Mouse (Mus musculus) embryonic fibroblast, embryonic 13.5 days (primary cell): ENCODE results near the gene Ppfibp2. TPM values are rescaled to one million over a fixed set of nuclear protein-coding genes. Genes with fewer than 3 reads are reported as not detected.

Experiments
- H3K27ac ChIP-seq: 2 replicates; pipeline ENCODE4 v1.5.1; 2012; ENCODE audit warnings: low read length, control low read depth, inconsistent platforms; ENCODE audit not compliant: insufficient read depth
- H3K4me1 ChIP-seq: 2 replicates; pipeline ENCODE4 v1.6.1; 2011; ENCODE audit warnings: low read length; ENCODE audit not compliant: control insufficient read depth, insufficient read depth
- H3K4me3 ChIP-seq: 2 replicates; pipeline ENCODE4 v1.5.1; 2011; ENCODE audit warnings: mild to moderate bottlenecking, control low read depth, low read length; ENCODE audit not compliant: insufficient read depth
- CTCF ChIP-seq: IDR thresholded peaks from 2 replicates; pipeline ENCODE4 v1.5.1; 2011; ENCODE audit warnings: mild to moderate bottlenecking, control low read depth, low read length, moderate library complexity, borderline replicate concordance; ENCODE audit not compliant: insufficient read depth
- POLR2A ChIP-seq: IDR thresholded peaks from 2 replicates; pipeline ENCODE4 v1.6.1; 2011; ENCODE audit warnings: low read depth, mild to moderate bottlenecking, control low read depth, low read length, moderate library complexity
- polyA plus RNA-seq: library from polyadenylated mRNA; stranded (reverse); fragments of >200 nt; gene quantifications from 2 replicates; pipeline ENCODE4 v1.2.4, GENCODE M21; 2011; ENCODE audit warnings: low read depth; ENCODE audit not compliant: missing spikeins, insufficient read length

Gene Ppfibp2
- polyA plus RNA-seq, 1 experiment = 2.0 TPM

GRCm38 (mm10) chr7:107628383-107628782 lies 33.4 kb downstream of the Ppfibp2 start:
- Histone ChIP-seq H3K4me1 (no peaks in the 10 kb centered on the region; the same call in 1 of the 2 replicates), H3K4me3 (no peak overlapping the region), H3K27ac (no peak overlapping the region)
- TF ChIP-seq POLR2A = no peak
- no peak for TF ChIP-seq CTCF

- Histone ChIP-seq H3K27ac (no peak overlapping the region), H3K4me1 (no peaks in the 10 kb centered on the region; the same call in 1 of the 2 replicates), H3K4me3 (no peak overlapping the region)
- TF ChIP-seq POLR2A = no peak
- TF ChIP-seq CTCF = no peak
Measured at GRCm38 (mm10) chr7:107633201-107633600, 38.2 kb downstream of the Ppfibp2 start.

- Histone ChIP-seq H3K4me3 (no peak overlapping the region), H3K4me1 (no peaks in the 10 kb centered on the region; the same call in 1 of the 2 replicates), H3K27ac (no peak overlapping the region)
- TF ChIP-seq CTCF (no peak), POLR2A (no peak)
Measured at GRCm38 (mm10) chr7:107637398-107637797, 42.4 kb downstream of the Ppfibp2 start.

- Histone ChIP-seq H3K4me3 (no peak overlapping the region), H3K4me1 (no peaks in the 10 kb centered on the region; the same call in 1 of the 2 replicates), H3K27ac (no peak overlapping the region)
- TF ChIP-seq CTCF = no peak
- no peak for TF ChIP-seq POLR2A
Measured at GRCm38 (mm10) chr7:107638026-107638425, 43.0 kb downstream of the Ppfibp2 start.

- TF ChIP-seq CTCF = no peak
- no peaks in the 10 kb centered on the region for H3K4me1 ChIP-seq
- no peak overlapping the region for H3K27ac ChIP-seq
- no peak overlapping the region for H3K4me3 ChIP-seq
Measured at GRCm38 (mm10) chr7:107642586-107643275, 47.7 kb downstream of the Ppfibp2 start.

- TF ChIP-seq CTCF (no peak), POLR2A (no peak)
- H3K4me1 ChIP-seq = peaks cover 4% of the 10 kb centered on the region; the same call in 1 of the 2 replicates
- no peak overlapping the region for H3K4me3 ChIP-seq
- H3K27ac ChIP-seq = no peak overlapping the region
Measured at GRCm38 (mm10) chr7:107644987-107645386, 50.0 kb downstream of the Ppfibp2 start.

- Histone ChIP-seq H3K27ac (peak overlapping the region; percentile 23; the same call in 1 of the 2 replicates), H3K4me1 (peaks cover 4% of the 10 kb centered on the region; the same call in 1 of the 2 replicates), H3K4me3 (no peak overlapping the region)
- TF ChIP-seq CTCF (no peak), POLR2A (no peak)
Measured at GRCm38 (mm10) chr7:107648937-107649688, 54.1 kb downstream of the Ppfibp2 start.

GRCm38 (mm10) chr7:107649990-107650389 lies 55.0 kb downstream of the Ppfibp2 start:
- Histone ChIP-seq H3K27ac (no peak overlapping the region), H3K4me3 (no peak overlapping the region), H3K4me1 (peaks cover 4% of the 10 kb centered on the region; the same call in 1 of the 2 replicates)
- TF ChIP-seq POLR2A (no peak), CTCF (no peak)

- no peak overlapping the region for H3K27ac ChIP-seq
- no peak for TF ChIP-seq CTCF
- TF ChIP-seq POLR2A = no peak
- peaks cover 4% of the 10 kb centered on the region; the same call in 1 of the 2 replicates for H3K4me1 ChIP-seq
- H3K4me3 ChIP-seq = no peak overlapping the region
Measured at GRCm38 (mm10) chr7:107651821-107652220, 56.8 kb downstream of the Ppfibp2 start.

- Histone ChIP-seq H3K27ac (no peak overlapping the region), H3K4me3 (no peak overlapping the region), H3K4me1 (no peaks in the 10 kb centered on the region)
- no peak for TF ChIP-seq POLR2A
- no peak for TF ChIP-seq CTCF
Measured at GRCm38 (mm10) chr7:107656451-107656850, 61.4 kb downstream of the Ppfibp2 start.
